In the genomic region with DNA sequence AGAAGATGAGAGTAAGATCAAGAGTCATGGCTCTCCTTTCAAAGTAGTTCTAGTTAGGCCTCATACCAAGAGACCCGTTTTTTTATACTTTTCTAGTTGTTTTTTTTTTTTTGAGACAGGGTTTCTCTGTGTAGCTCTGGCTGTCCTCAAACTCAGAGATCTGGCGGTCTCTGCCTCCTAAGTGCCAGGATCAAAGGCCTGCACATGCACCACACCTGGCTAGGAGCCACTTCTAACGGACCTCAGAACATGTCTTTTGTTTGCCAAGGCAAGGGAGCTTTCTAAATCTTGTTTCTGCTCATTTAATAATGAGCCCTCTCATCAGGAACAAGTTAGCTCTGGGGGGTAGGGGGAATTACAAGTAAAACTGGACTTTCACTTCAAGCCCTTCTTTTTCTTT, we compare ENCODE assay signal across 27 mouse cellular contexts.
DNase-seq lines count a peak whose midpoint lies in the region; ATAC-seq and TF ChIP-seq lines count a peak whose summit lies in the region.
"Had no signal": no experiment of that assay in that cellular context is flagged by ENCODE, and none has a peak within 500 bp of the region (broad histone marks: within the 10 kb centered on the region; RNA-seq: fewer than 3 reads in every experiment).

No protein-coding gene starts in this region.

- no peak for TF ChIP-seq CTCF in forebrain, postnatal 0 days (IDR thresholded peaks at IDR 0.05; ENCODE audit: low read depth)

- H3K36me3 ChIP-seq in heart, embryonic 16.5 days (ENCODE audit: control insufficient read depth, insufficient read depth): peaks cover 19% of the 10 kb centered on the region
- H3K36me3 ChIP-seq in forebrain, postnatal 0 days (ENCODE audit: insufficient read depth): peaks cover 27% of the 10 kb centered on the region
- peaks cover 16% of the 10 kb centered on the region for H3K36me3 ChIP-seq in forebrain, embryonic 15.5 days

- no peak overlapping the region for H3K4me2 ChIP-seq in heart, embryonic 16.5 days (ENCODE audit: low read depth, low read length)
- H3K4me2 ChIP-seq in forebrain, postnatal 0 days (ENCODE audit: low read depth): no peak overlapping the region
- no peak overlapping the region for H3K4me2 ChIP-seq in forebrain, embryonic 15.5 days (replicated peaks)
- H3K4me2 ChIP-seq: hindbrain, embryonic 13.5 days; limb, embryonic 13.5 days; liver, embryonic 13.5 days; midbrain, embryonic 15.5 days had no signal

- H3K4me1 ChIP-seq in heart, embryonic 16.5 days (ENCODE audit: control insufficient read depth, insufficient read depth, low read length): peaks cover 28% of the 10 kb centered on the region
- H3K4me1 ChIP-seq in forebrain, postnatal 0 days (ENCODE audit: insufficient read depth): no peaks in the 10 kb centered on the region
- no peaks in the 10 kb centered on the region for H3K4me1 ChIP-seq in forebrain, embryonic 15.5 days
- H3K4me1 ChIP-seq: hindbrain, embryonic 13.5 days; limb, embryonic 13.5 days; liver, embryonic 13.5 days; midbrain, embryonic 10.5 days; midbrain, embryonic 15.5 days had no signal

- no peak overlapping the region for H3K4me3 ChIP-seq in heart, embryonic 16.5 days (ENCODE audit: low read length)
- H3K4me3 ChIP-seq in forebrain, postnatal 0 days (ENCODE audit: low read depth, low read length): no peak overlapping the region
- no peak overlapping the region for H3K4me3 ChIP-seq in forebrain, embryonic 15.5 days
- H3K4me3 ChIP-seq: erythroblast, embryonic 14.5 days; heart, embryonic 10.5 days; hindbrain, embryonic 13.5 days; left cerebral cortex, adult 2 months; limb, embryonic 13.5 days; liver, embryonic 13.5 days; midbrain, embryonic 10.5 days; midbrain, embryonic 15.5 days had no signal

- H3K27ac ChIP-seq in heart, embryonic 16.5 days (ENCODE audit: low read length): no peak overlapping the region
- H3K27ac ChIP-seq in forebrain, postnatal 0 days (ENCODE audit: low read depth, low read length): no peak overlapping the region
- H3K27ac ChIP-seq in forebrain, embryonic 15.5 days (replicated peaks): no peak overlapping the region
- H3K27ac ChIP-seq: heart, embryonic 10.5 days; hindbrain, embryonic 13.5 days; limb, embryonic 13.5 days; liver, embryonic 13.5 days; midbrain, embryonic 10.5 days; midbrain, embryonic 15.5 days had no signal

- H3K9ac ChIP-seq in heart, embryonic 16.5 days (ENCODE audit: low read length): no peak overlapping the region
- no peak overlapping the region for H3K9ac ChIP-seq in forebrain, postnatal 0 days
- no peak overlapping the region for H3K9ac ChIP-seq in forebrain, embryonic 15.5 days (replicated peaks)
- H3K9ac ChIP-seq: hindbrain, embryonic 13.5 days; limb, embryonic 13.5 days; liver, embryonic 13.5 days; midbrain, embryonic 15.5 days had no signal

- H3K9me3 ChIP-seq in heart, embryonic 16.5 days (replicated peaks; ENCODE audit: control insufficient read depth, low read length): no peaks in the 10 kb centered on the region
- H3K9me3 ChIP-seq in forebrain, postnatal 0 days (ENCODE audit: low read length): no peaks in the 10 kb centered on the region
- H3K9me3 ChIP-seq in forebrain, embryonic 15.5 days: no peaks in the 10 kb centered on the region
- H3K9me3 ChIP-seq: heart, embryonic 10.5 days; hindbrain, embryonic 13.5 days; limb, embryonic 13.5 days; liver, embryonic 13.5 days; midbrain, embryonic 10.5 days; midbrain, embryonic 15.5 days had no signal

- no peaks in the 10 kb centered on the region for H3K27me3 ChIP-seq in heart, embryonic 16.5 days (ENCODE audit: control insufficient read depth, insufficient read depth, low read length)
- no peaks in the 10 kb centered on the region for H3K27me3 ChIP-seq in forebrain, postnatal 0 days (ENCODE audit: insufficient read depth, low read length)
- no peaks in the 10 kb centered on the region for H3K27me3 ChIP-seq in forebrain, embryonic 15.5 days
- H3K27me3 ChIP-seq: hindbrain, embryonic 13.5 days; limb, embryonic 13.5 days; liver, embryonic 13.5 days; midbrain, embryonic 15.5 days had no signal

- 56% methylated on average over 3 of the region's 3 CpGs for WGBS in heart, embryonic 16.5 days
- WGBS in forebrain, postnatal 0 days: 55% methylated on average over 3 of the region's 3 CpGs
- 59% methylated on average over 3 of the region's 3 CpGs for WGBS in forebrain, embryonic 15.5 days

- no peak for DNase-seq in heart, adult 9 months (ENCODE audit: low spot score in 2 of 2)
- peak; percentile 22 to 24 for DNase-seq in CD8-positive naive resting alpha-beta T cell, adult 2 months (ENCODE audit: low read depth in 2 of 2, low spot score in 2 of 2)
- DNase-seq in thymus, postnatal 0 days (ENCODE audit: low spot score): peak; percentile 78
- DNase-seq in thymus, postnatal 4 days: peak; percentile 48
- DNase-seq in forebrain, postnatal 0 days: no peak
- DNase-seq: adrenal gland, adult 2 months; adrenal gland, postnatal 36 days; cerebellum, adult 18-20 months; cerebellum, postnatal 10 days; gastrocnemius, postnatal 10 days; heart, postnatal 4 days; kidney, adult 9 months; kidney, postnatal 10 days; liver, embryonic 13.5 days; lung, adult 18-20 months; lung, postnatal 14 days; right cerebral cortex, postnatal 4 days had no signal

- ATAC-seq in heart, embryonic 16.5 days (replicated peaks; ENCODE audit: extremely low read depth, insufficient read depth, low FRiP score): 0 out of 2 replicates have a peak, but pooled peaks have one; percentile 49
- ATAC-seq in forebrain, postnatal 0 days: no peak
- ATAC-seq in forebrain, embryonic 15.5 days (replicated peaks): no peak
- ATAC-seq: intestine, postnatal 0 days; midbrain, embryonic 15.5 days had no signal

Comparison
In these comparisons a context has a peak if more than half of its experiments do, and no peak if none do; other contexts are left out.
1. DNase-seq: peak in CD8-positive naive resting alpha-beta T cell, adult 2 months (2 of 2), thymus, postnatal 0 days (single experiment) and thymus, postnatal 4 days (single experiment); none in heart, adult 9 months (0 of 2) and forebrain, postnatal 0 days (single experiment).